Mouse (Mus musculus): ENCODE measurements around the gene Fcgrt. TPM values are rescaled to one million over a fixed set of nuclear protein-coding genes. Genes with fewer than 3 reads are reported as not detected.

The Fcgrt gene
- polyA plus RNA-seq, 1 experiment from 2014 or later, result 143 TPM

GRCm38 (mm10) chr7:45107052-45107645, 3.5 kb upstream of the Fcgrt start:
- DNase-seq (ENCODE audit: low spot score) (no peak), ATAC-seq (no peak)
- TF ChIP-seq CTCF (IDR thresholded peaks at IDR 0.05) (no peak), EP300 (IDR thresholded peaks at IDR 0.05) (no peak)
- peaks cover 4% of the 10 kb centered on the region; the same call in 1 of the 2 replicates for H3K4me1 ChIP-seq (ENCODE audit: insufficient read depth, low read depth, low read length)
- no peaks in the 10 kb centered on the region for H3K9me3 ChIP-seq (ENCODE audit: low read length)
- H3K36me3 ChIP-seq (ENCODE audit: insufficient read depth, low read length), result no peaks in the 10 kb centered on the region
- no peaks in the 10 kb centered on the region for H3K27me3 ChIP-seq (replicated peaks; ENCODE audit: insufficient read depth, low read length)
- H3K4me3 ChIP-seq (ENCODE audit: low read depth, low read length), result no peak overlapping the region
- WGBS, result 57% methylated on average over 5 of the region's 5 CpGs
- H3K27ac ChIP-seq (ENCODE audit: low read length), result no peak overlapping the region
- no peak overlapping the region for H3K9ac ChIP-seq (replicated peaks; ENCODE audit: low read depth)
- no peak overlapping the region for H3K4me2 ChIP-seq (replicated peaks; ENCODE audit: low read depth, low read length)

DNA sequence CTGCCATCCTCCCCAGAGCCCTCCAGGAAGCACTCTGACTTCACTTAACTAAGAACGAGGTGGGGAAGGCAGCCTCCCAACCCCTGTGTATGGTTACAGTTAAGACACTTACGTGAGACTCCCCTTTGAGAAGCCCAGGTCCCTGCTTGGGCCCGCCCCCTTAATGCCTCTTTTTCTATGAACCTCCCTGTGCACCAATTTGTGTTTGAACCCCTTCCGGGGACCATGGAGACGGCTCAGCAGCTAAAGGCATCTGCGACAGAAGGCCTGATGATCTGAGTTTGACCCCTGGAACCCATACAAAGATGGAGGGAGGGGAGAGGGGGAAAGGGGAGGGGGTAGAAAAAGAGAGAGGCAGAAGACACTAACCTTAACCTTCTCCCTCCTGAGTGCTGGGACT, 2.8 kb upstream of the Fcgrt start:
- Histone ChIP-seq H3K4me1 (ENCODE audit: insufficient read depth, low read depth, low read length) (peaks cover 4% of the 10 kb centered on the region; the same call in 1 of the 2 replicates), H3K9ac (replicated peaks; ENCODE audit: low read depth) (no peak overlapping the region), H3K27ac (ENCODE audit: low read length) (no peak overlapping the region), H3K4me3 (ENCODE audit: low read depth, low read length) (no peak overlapping the region), H3K36me3 (ENCODE audit: insufficient read depth, low read length) (no peaks in the 10 kb centered on the region), H3K4me2 (replicated peaks; ENCODE audit: low read depth, low read length) (no peak overlapping the region), H3K9me3 (ENCODE audit: low read length) (no peaks in the 10 kb centered on the region), H3K27me3 (replicated peaks; ENCODE audit: insufficient read depth, low read length) (no peaks in the 10 kb centered on the region)
- TF ChIP-seq CTCF (IDR thresholded peaks at IDR 0.05), result no peak
- TF ChIP-seq EP300 (IDR thresholded peaks at IDR 0.05), result no peak
- no peak for DNase-seq (ENCODE audit: low spot score)
- WGBS, result 60% methylated on average over 6 of the region's 6 CpGs
- no peak for ATAC-seq

DNA sequence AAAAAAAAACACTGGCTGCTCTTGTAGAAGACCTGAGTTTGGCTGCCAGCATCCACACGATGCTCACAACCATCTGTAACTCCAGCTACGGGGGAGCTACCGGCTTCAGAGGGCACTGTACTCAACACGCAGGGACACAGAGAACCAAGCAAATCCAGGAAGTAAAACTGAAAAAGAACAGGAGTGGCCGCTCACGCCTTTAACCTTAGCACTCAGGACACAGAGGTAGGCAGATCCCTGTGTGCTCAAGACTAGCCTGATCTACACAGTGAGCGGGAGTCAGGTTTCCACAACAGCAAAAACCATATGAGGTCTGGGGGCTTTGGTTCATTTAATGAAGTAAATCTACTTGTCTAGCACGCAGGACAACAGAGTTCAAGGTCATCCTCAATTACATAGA, 1.8 kb upstream of the Fcgrt start:
- H3K27ac ChIP-seq (ENCODE audit: low read length), result no peak overlapping the region
- DNase-seq (ENCODE audit: low spot score) (no peak), ATAC-seq (no peak)
- TF ChIP-seq EP300 (IDR thresholded peaks at IDR 0.05), result no peak
- no peak for TF ChIP-seq CTCF (IDR thresholded peaks at IDR 0.05)
- no peak overlapping the region for H3K4me3 ChIP-seq (ENCODE audit: low read depth, low read length)
- no peaks in the 10 kb centered on the region for H3K36me3 ChIP-seq (ENCODE audit: insufficient read depth, low read length)
- H3K4me1 ChIP-seq (ENCODE audit: insufficient read depth, low read depth, low read length), result peaks cover 4% of the 10 kb centered on the region; the same call in 1 of the 2 replicates
- H3K9ac ChIP-seq (replicated peaks; ENCODE audit: low read depth), result no peak overlapping the region
- H3K4me2 ChIP-seq (replicated peaks; ENCODE audit: low read depth, low read length), result no peak overlapping the region
- WGBS, result 71% methylated on average over 8 of the region's 8 CpGs
- no peaks in the 10 kb centered on the region for H3K27me3 ChIP-seq (replicated peaks; ENCODE audit: insufficient read depth, low read length)
- H3K9me3 ChIP-seq (ENCODE audit: low read length), result no peaks in the 10 kb centered on the region

- H3K4me2 ChIP-seq (replicated peaks; ENCODE audit: low read depth, low read length), result no peak overlapping the region
- no peaks in the 10 kb centered on the region for H3K9me3 ChIP-seq (ENCODE audit: low read length)
- no peak overlapping the region for H3K4me3 ChIP-seq (ENCODE audit: low read depth, low read length)
- no peak overlapping the region for H3K27ac ChIP-seq (ENCODE audit: low read length)
- DNase-seq (ENCODE audit: low spot score) (no peak), ATAC-seq (no peak)
- no peaks in the 10 kb centered on the region for H3K27me3 ChIP-seq (replicated peaks; ENCODE audit: insufficient read depth, low read length)
- no peak overlapping the region for H3K9ac ChIP-seq (replicated peaks; ENCODE audit: low read depth)
- no peak for TF ChIP-seq CTCF (IDR thresholded peaks at IDR 0.05)
- no peak for TF ChIP-seq EP300 (IDR thresholded peaks at IDR 0.05)
- H3K4me1 ChIP-seq (ENCODE audit: insufficient read depth, low read depth, low read length), result peaks cover 4% of the 10 kb centered on the region; the same call in 1 of the 2 replicates
- 64% methylated on average over 5 of the region's 5 CpGs for WGBS
- H3K36me3 ChIP-seq (ENCODE audit: insufficient read depth, low read length), result no peaks in the 10 kb centered on the region
Measured at GRCm38 (mm10) chr7:45104941-45105340, 1.3 kb upstream of the Fcgrt start.

DNA sequence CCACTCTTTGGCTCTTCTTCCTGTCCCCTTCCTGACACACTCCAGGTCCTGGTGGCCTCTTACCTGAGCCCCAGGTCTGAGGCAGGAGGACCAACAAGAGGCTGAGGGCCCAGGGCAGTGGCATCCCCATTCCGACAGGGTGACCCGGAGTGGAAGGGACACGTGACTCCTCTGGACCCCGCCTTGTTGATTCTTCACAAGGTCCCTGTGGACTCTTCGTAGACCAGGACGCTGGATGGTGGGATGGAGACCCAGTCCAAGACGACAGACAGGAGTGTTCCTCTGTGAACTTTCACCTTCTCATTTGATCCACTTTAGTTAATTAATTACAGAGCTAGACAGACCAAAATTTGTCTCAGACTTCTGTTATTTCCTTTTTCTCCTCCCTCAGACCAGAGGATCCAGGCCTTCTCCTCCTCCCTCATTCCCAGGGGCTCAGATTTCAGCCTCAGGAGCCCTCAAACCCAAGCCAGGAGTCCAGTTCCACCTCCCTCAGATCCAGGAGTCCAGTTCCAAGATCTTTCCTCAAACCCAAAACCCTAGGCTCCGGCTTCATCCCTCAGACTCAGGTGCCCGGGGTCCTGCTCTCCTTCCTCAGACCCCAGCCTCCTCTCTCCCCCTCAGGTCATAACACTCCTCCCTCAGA, 588 bp downstream of the Fcgrt start:
- Histone ChIP-seq H3K4me3 (ENCODE audit: low read depth, low read length) (peak overlapping the region; percentile 49), H3K27ac (ENCODE audit: low read length) (peak overlapping the region; percentile 91), H3K9me3 (ENCODE audit: low read length) (no peaks in the 10 kb centered on the region), H3K4me1 (ENCODE audit: insufficient read depth, low read depth, low read length) (peaks cover 4% of the 10 kb centered on the region; the same call in 1 of the 2 replicates), H3K36me3 (ENCODE audit: insufficient read depth, low read length) (no peaks in the 10 kb centered on the region), H3K9ac (replicated peaks; ENCODE audit: low read depth) (peak overlapping the region; percentile 60), H3K4me2 (replicated peaks; ENCODE audit: low read depth, low read length) (peak overlapping the region; percentile 69), H3K27me3 (replicated peaks; ENCODE audit: insufficient read depth, low read length) (no peaks in the 10 kb centered on the region)
- 45% methylated on average over 9 of the region's 9 CpGs for WGBS
- TF ChIP-seq CTCF (IDR thresholded peaks at IDR 0.05) (peak; percentile 5; the same call in 1 of the 2 replicates), EP300 (IDR thresholded peaks at IDR 0.05) (no peak)
- ATAC-seq, result 0 out of 2 replicates have a peak, but pooled peaks have one; percentile 12
- peak; percentile 52 for DNase-seq (ENCODE audit: low spot score)

DNA sequence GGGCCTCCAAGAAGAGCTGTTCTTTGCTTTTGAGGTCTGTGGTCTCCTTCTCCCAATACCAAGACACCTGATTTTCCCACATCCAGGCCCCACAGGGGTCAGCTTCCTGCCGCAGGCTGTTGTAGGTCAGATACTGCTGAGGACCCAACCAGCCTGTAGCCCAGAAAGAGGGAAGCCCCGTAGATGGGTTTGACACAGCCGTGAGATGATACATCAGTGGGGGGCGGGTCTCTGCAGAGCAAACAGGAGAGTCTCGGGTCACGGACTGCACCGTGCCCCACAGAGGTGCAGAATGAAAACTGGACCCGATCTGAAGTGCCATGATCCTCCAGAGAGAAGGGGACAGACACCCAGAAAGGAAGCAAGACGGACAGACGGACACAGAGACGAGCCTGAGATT, 1.2 kb downstream of the Fcgrt start:
- Histone ChIP-seq H3K9me3 (ENCODE audit: low read length) (no peaks in the 10 kb centered on the region), H3K27me3 (replicated peaks; ENCODE audit: insufficient read depth, low read length) (no peaks in the 10 kb centered on the region), H3K4me1 (ENCODE audit: insufficient read depth, low read depth, low read length) (peaks cover 4% of the 10 kb centered on the region; the same call in 1 of the 2 replicates), H3K4me2 (replicated peaks; ENCODE audit: low read depth, low read length) (peak overlapping the region; percentile 69), H3K4me3 (ENCODE audit: low read depth, low read length) (peak overlapping the region; percentile 49; the same call in 1 of the 2 replicates), H3K27ac (ENCODE audit: low read length) (no peak overlapping the region; the same call in 1 of the 2 replicates), H3K36me3 (ENCODE audit: insufficient read depth, low read length) (no peaks in the 10 kb centered on the region), H3K9ac (replicated peaks; ENCODE audit: low read depth) (0 out of 2 replicates have a peak overlapping the region, but pooled peaks have one; percentile 60)
- ATAC-seq (no peak), DNase-seq (ENCODE audit: low spot score) (no peak)
- no peak for TF ChIP-seq CTCF (IDR thresholded peaks at IDR 0.05)
- TF ChIP-seq EP300 (IDR thresholded peaks at IDR 0.05), result no peak
- 73% methylated on average over 11 of the region's 11 CpGs for WGBS
